Mouse (Mus musculus): ENCODE results near the gene E030018B13Rik. TPM values are rescaled to one million over a fixed set of nuclear protein-coding genes. Genes with fewer than 3 reads are reported as not detected.

E030018B13Rik gene
- total and polyA plus RNA-seq, 3 experiments, result 0.07 TPM; not detected in 2

DNA sequence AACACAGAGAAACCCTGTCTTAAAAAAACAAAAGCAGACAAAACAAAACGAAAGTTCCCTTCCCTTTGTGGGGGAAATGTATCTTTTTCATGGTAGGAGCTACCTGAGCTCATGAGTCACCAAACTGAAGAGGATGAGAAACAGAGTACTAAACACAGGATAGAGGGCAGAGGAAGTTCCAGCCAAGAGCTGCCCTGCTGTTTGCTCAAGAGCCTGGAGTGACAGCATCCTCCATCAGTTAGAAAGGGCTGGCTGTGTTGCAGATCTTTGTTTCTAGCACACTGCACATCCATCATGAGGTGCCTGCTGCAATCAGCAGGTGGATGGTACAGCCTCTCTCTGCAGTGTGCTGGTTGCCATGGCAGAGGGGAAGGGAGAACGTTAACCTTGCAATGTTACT, 27.3 kb downstream of the E030018B13Rik start:
- H3K27me3 ChIP-seq (ENCODE audit: control insufficient read depth in 1 of 2, insufficient read depth in 2 of 2, low read length in 2 of 2), result no peaks in the 10 kb centered on the region
- TF ChIP-seq MXI1 (IDR thresholded peaks at IDR 0.05; ENCODE audit: low read depth, low read length) (no peak), POLR2AphosphoS2 (IDR thresholded peaks at IDR 0.05; ENCODE audit: low read length) (no peak), TCF12 (IDR thresholded peaks at IDR 0.05; ENCODE audit: low read depth, low read length) (no peak), TBP (IDR thresholded peaks at IDR 0.05; ENCODE audit: low read depth, low read length) (no peak)
- no peaks in the 10 kb centered on the region for H3K9me3 ChIP-seq (replicated peaks; ENCODE audit: insufficient read depth, low read length)

DNA sequence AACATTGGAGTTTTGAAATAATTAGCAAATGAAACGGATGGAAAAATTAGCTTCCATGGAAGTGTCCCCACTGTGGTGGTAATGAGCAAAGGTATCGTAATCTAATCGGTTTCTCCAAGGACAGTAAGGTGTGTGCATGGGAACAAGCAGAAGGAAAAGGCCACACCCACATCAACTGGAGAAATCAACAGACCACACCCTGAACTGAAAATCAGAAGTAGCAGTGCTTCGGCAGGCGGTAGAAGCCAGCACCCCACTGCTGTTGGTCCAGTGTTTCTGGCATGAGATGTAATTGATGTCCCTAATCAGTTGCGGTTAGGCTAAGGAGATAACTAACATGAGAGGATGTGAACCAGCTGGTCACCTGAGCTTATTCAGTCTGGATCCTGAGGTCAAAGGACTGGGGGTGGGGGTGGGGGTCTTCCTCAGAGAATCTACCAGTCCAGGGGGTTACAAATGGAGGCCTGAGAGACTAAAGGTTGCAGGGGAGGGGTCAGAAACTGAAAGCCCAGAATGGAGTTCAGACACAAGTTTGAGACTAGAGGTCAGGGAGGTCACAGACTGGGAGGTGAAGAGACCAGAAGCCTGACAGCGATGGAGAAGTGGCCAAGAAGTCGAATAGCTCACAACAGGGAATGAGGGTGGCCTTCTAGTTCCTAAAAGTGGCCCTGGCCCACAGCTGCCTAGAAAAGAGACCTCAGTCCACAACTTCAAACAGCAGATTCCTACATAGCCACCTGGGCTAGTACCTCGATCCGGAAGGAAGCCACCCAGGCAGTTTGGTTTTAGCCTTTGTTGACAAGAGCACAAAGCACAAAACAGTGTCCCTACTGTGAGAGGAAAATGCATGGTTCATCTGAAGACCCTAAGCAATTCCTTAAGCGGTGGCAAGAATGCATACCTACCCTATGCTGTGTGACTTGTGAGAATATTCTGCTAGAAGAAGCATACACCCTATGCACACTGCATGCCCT, 31.1 kb downstream of the E030018B13Rik start:
- Histone ChIP-seq H3K9ac (ENCODE audit: control insufficient read depth, low read depth, low read length, poor library complexity, severe bottlenecking) (no peak overlapping the region), H3K27me3 (ENCODE audit: control insufficient read depth in 1 of 2, insufficient read depth in 2 of 2, low read length in 2 of 2) (no peaks in the 10 kb centered on the region)
- DNase-seq (ENCODE audit: low read depth, low spot score), result no peak

More for the DNA sequence above, 27.3 kb downstream of the E030018B13Rik start:
- Histone ChIP-seq H3K9ac (ENCODE audit: control insufficient read depth, low read depth, low read length, poor library complexity, severe bottlenecking) (no peak overlapping the region), H3K36me3 (ENCODE audit: control insufficient read depth in 1 of 2, insufficient read depth in 2 of 2, low read length in 2 of 2) (peaks cover 0 to 23% of the 10 kb centered on the region in 2 experiments; a peak in 2 of 4 replicates), H3K27ac (ENCODE audit: control insufficient read depth, low read depth, low read length) (no peak overlapping the region), H3K4me3 (ENCODE audit: control insufficient read depth in 1 of 2, insufficient read depth in 1 of 2, low read depth in 2 of 2, low read length in 2 of 2) (no peak overlapping the region), H3K79me2 (ENCODE audit: control insufficient read depth, insufficient read depth, low read length, poor library complexity) (peaks cover 4% of the 10 kb centered on the region; the same call in 1 of the 2 replicates), H3K4me1 (ENCODE audit: control insufficient read depth in 1 of 2, insufficient read depth in 2 of 2, low read length in 2 of 2) (peaks cover 18 to 28% of the 10 kb centered on the region in 2 experiments)
- no peak for DNase-seq (ENCODE audit: low read depth, low spot score)

More for the DNA sequence above, 31.1 kb downstream of the E030018B13Rik start:
- Histone ChIP-seq H3K79me2 (ENCODE audit: control insufficient read depth, insufficient read depth, low read length, poor library complexity) (no peaks in the 10 kb centered on the region), H3K27ac (ENCODE audit: control insufficient read depth, low read depth, low read length) (no peak overlapping the region), H3K36me3 (ENCODE audit: control insufficient read depth in 1 of 2, insufficient read depth in 2 of 2, low read length in 2 of 2) (peaks cover 0 to 20% of the 10 kb centered on the region in 2 experiments; a peak in 2 of 4 replicates), H3K9me3 (replicated peaks; ENCODE audit: insufficient read depth, low read length) (no peaks in the 10 kb centered on the region), H3K4me3 (ENCODE audit: control insufficient read depth in 1 of 2, insufficient read depth in 1 of 2, low read depth in 2 of 2, low read length in 2 of 2) (no peak overlapping the region), H3K4me1 (ENCODE audit: control insufficient read depth in 1 of 2, insufficient read depth in 2 of 2, low read length in 2 of 2) (peaks cover 13 to 33% of the 10 kb centered on the region in 2 experiments)
- no peak for TF ChIP-seq HCFC1 (IDR thresholded peaks at IDR 0.05; ENCODE audit: low read depth, low read length)
- no peak for TF ChIP-seq CHD1 (IDR thresholded peaks at IDR 0.05; ENCODE audit: low read depth, low read length)
- TF ChIP-seq SIN3A (IDR thresholded peaks at IDR 0.05; ENCODE audit: low read length), result 0 out of 2 replicates have a peak, but pooled peaks have one; percentile 21
- TF ChIP-seq CTCF (IDR thresholded peaks at IDR 0.05 in 2 of 3, conservative IDR thresholded peaks at IDR 0.05 in 1 of 3; ENCODE audit: control insufficient read depth in 1 of 3, insufficient read depth in 1 of 3, low read depth in 2 of 3, low read length in 3 of 3, poor library complexity in 1 of 3, severe bottlenecking in 1 of 3), result no peak
- 0 out of 2 replicates have a peak, but pooled peaks have one; percentile 43 for TF ChIP-seq ETS1 (IDR thresholded peaks at IDR 0.05; ENCODE audit: low read depth, low read length)
- TF ChIP-seq E2F4 (IDR thresholded peaks at IDR 0.05; ENCODE audit: borderline replicate concordance, low read depth, low read length), result no peak
- no peak for TF ChIP-seq KAT2A (conservative IDR thresholded peaks at IDR 0.05; ENCODE audit: low read depth, low read length)
- no peak for TF ChIP-seq MEF2A (IDR thresholded peaks at IDR 0.05; ENCODE audit: extremely low read depth, insufficient replicate concordance, low read depth, low read length, poor library complexity, severe bottlenecking)
- TF ChIP-seq USF2 (IDR thresholded peaks at IDR 0.05; ENCODE audit: borderline replicate concordance in 1 of 2, insufficient read depth in 1 of 2, low read depth in 1 of 2, low read length in 2 of 2), result no peak
- TF ChIP-seq NRF1 (IDR thresholded peaks at IDR 0.05; ENCODE audit: insufficient read depth, low read depth, low read length, poor library complexity, severe bottlenecking), result no peak
- TF ChIP-seq TAL1 (IDR thresholded peaks at IDR 0.05; ENCODE audit: low read length), result no peak
- TF ChIP-seq POLR2AphosphoS5 (IDR thresholded peaks at IDR 0.05; ENCODE audit: borderline replicate concordance, low read depth, low read length), result no peak
- no peak for TF ChIP-seq ZKSCAN1 (IDR thresholded peaks at IDR 0.05; ENCODE audit: low read depth, low read length)
- TF ChIP-seq GATA1 (IDR thresholded peaks at IDR 0.05; ENCODE audit: low read depth, low read length), result peak; percentile 30; the same call in 1 of the 2 replicates
- TF ChIP-seq NELFE (IDR thresholded peaks at IDR 0.05; ENCODE audit: low read depth, low read length), result no peak
- 0 out of 2 replicates have a peak, but pooled peaks have one; percentile 24 for TF ChIP-seq RCOR1 (IDR thresholded peaks at IDR 0.05; ENCODE audit: low read depth, low read length)
- no peak for TF ChIP-seq ELF1 (IDR thresholded peaks at IDR 0.05; ENCODE audit: low read depth, low read length)
- TF ChIP-seq POLR2AphosphoS2 (IDR thresholded peaks at IDR 0.05; ENCODE audit: low read length), result no peak
- TF ChIP-seq RAD21 (IDR thresholded peaks at IDR 0.05; ENCODE audit: low read depth, low read length), result no peak
- TF ChIP-seq BHLHE40 (IDR thresholded peaks at IDR 0.05; ENCODE audit: borderline replicate concordance, low read depth, low read length), result peak; percentile 57

Measured in MEL (cell line).